8 mouse cellular contexts compared by ENCODE assay signal in genomic region chr10:112929222-112929615, GRCm38 (mm10). TPM values are rescaled to one million over a fixed set of nuclear protein-coding genes. Genes with fewer than 3 reads are reported as not detected.
DNase-seq lines count a peak whose midpoint lies in the region; ATAC-seq and TF ChIP-seq lines count a peak whose summit lies in the region.

No protein-coding gene starts in this region.

- no peak for TF ChIP-seq CTCF in lung, adult 2 months (IDR thresholded peaks at IDR 0.05; ENCODE audit: insufficient read depth, low read length)

- no peak for TF ChIP-seq POLR2A in lung, adult 2 months (IDR thresholded peaks at IDR 0.05; ENCODE audit: borderline replicate concordance, extremely low read depth, low read depth, low read length)

- no peaks in the 10 kb centered on the region for H3K9me3 ChIP-seq in erythroblast, embryonic 14.5 days (ENCODE audit: control insufficient read depth, low read length)
- peaks cover 12% of the 10 kb centered on the region for H3K9me3 ChIP-seq in limb, embryonic 13.5 days
- H3K9me3 ChIP-seq in neural tube, embryonic 14.5 days (ENCODE audit: control insufficient read depth, low read length), result no peaks in the 10 kb centered on the region

- 26% methylated on average over 9 of the region's 9 CpGs for WGBS in lung, adult 2 months
- WGBS in limb, embryonic 13.5 days, result 45% methylated on average over 9 of the region's 9 CpGs
- 24% methylated on average over 9 of the region's 9 CpGs for WGBS in neural tube, embryonic 14.5 days

- H3K4me2 ChIP-seq in limb, embryonic 13.5 days (replicated peaks), result peak overlapping the region; percentile 81
- H3K4me2 ChIP-seq in neural tube, embryonic 14.5 days (ENCODE audit: low read depth, low read length), result peak overlapping the region; percentile 75

- intact Hi-C loops in left cerebral cortex, postnatal 4 days (cut with DNase I), result no loop called here

- no peak overlapping the region for H3K27ac ChIP-seq in limb, embryonic 13.5 days
- peak overlapping the region; percentile 97 for H3K27ac ChIP-seq in neural tube, embryonic 14.5 days (ENCODE audit: low read depth, low read length)

- H3K36me3 ChIP-seq in erythroblast, embryonic 14.5 days (ENCODE audit: control insufficient read depth), result peaks cover 27% of the 10 kb centered on the region
- H3K36me3 ChIP-seq in limb, embryonic 13.5 days, result peaks cover 34% of the 10 kb centered on the region
- peaks cover 10% of the 10 kb centered on the region for H3K36me3 ChIP-seq in neural tube, embryonic 14.5 days (ENCODE audit: control insufficient read depth, insufficient read depth, low read length)

- H3K27me3 ChIP-seq in erythroblast, embryonic 14.5 days (ENCODE audit: control insufficient read depth), result no peaks in the 10 kb centered on the region
- H3K27me3 ChIP-seq in limb, embryonic 13.5 days, result no peaks in the 10 kb centered on the region
- no peaks in the 10 kb centered on the region for H3K27me3 ChIP-seq in neural tube, embryonic 14.5 days (ENCODE audit: control insufficient read depth, insufficient read depth, low read length)

- no peak for DNase-seq in lung, adult 2 months
- DNase-seq in lung, postnatal 4 days, result no peak
- DNase-seq in ovary, postnatal 10 days (ENCODE audit: low spot score), result no peak
- DNase-seq in layer of hippocampus, postnatal 25 days (ENCODE audit: extremely low spot score in 1 of 2, low spot score in 1 of 2), result no peak
- DNase-seq in left cerebral cortex, postnatal 4 days, result no peak

- peaks cover 17% of the 10 kb centered on the region for H3K4me1 ChIP-seq in lung, adult 2 months (ENCODE audit: control insufficient read depth, insufficient read depth, low read length)
- peaks cover 35% of the 10 kb centered on the region for H3K4me1 ChIP-seq in erythroblast, embryonic 14.5 days (ENCODE audit: control insufficient read depth)
- H3K4me1 ChIP-seq in limb, embryonic 13.5 days, result peaks cover 21% of the 10 kb centered on the region
- H3K4me1 ChIP-seq in neural tube, embryonic 14.5 days (ENCODE audit: control insufficient read depth, insufficient read depth, low read length), result peaks cover 26% of the 10 kb centered on the region

- ATAC-seq in limb, embryonic 13.5 days (ENCODE audit: low FRiP score, low read depth), result peak; percentile 8; the same call in 1 of the 2 replicates
- ATAC-seq in neural tube, embryonic 14.5 days (ENCODE audit: low read depth), result peak; percentile 35; the same call in 1 of the 2 replicates

- H3K4me3 ChIP-seq in lung, adult 2 months (replicated peaks; ENCODE audit: extremely low read depth, low read depth, low read length), result peak overlapping the region; percentile 45
- H3K4me3 ChIP-seq in erythroblast, embryonic 14.5 days (replicated peaks), result peak overlapping the region; percentile 90
- peak overlapping the region; percentile 82 for H3K4me3 ChIP-seq in limb, embryonic 13.5 days
- H3K4me3 ChIP-seq in neural tube, embryonic 14.5 days (ENCODE audit: low read depth, low read length), result peak overlapping the region; percentile 88

- H3K9ac ChIP-seq in limb, embryonic 13.5 days, result peak overlapping the region; percentile 99
- peak overlapping the region; percentile 96 for H3K9ac ChIP-seq in neural tube, embryonic 14.5 days (replicated peaks; ENCODE audit: low read depth, low read length)

RNA-seq across cellular contexts. Expression of gene Atxn7l3b, which starts 0.4 kb away (rescaled TPM):
- 27.5 and 33.6 TPM in 2 replicates for polyA plus RNA-seq in lung, adult 2 months (2012; rRNA removed)
- polyA plus RNA-seq in erythroblast, embryonic 14.5 days (2012), result 1.2 and 1.3 TPM in 2 replicates
- polyA plus RNA-seq in limb, embryonic 13.5 days (2015; fragmentation: Nextera tagmentation; extraction: Ambion mirVana), result 304 and 319 TPM in 2 replicates
- 330 and 350 TPM in 2 replicates for polyA plus RNA-seq in neural tube, embryonic 14.5 days (2014; fragmentation: Nextera tagmentation; extraction: Ambion mirVana)
- total RNA-seq in layer of hippocampus, postnatal 25 days (2021), result 100 to 1,000 TPM; 205 to 227 TPM
- total RNA-seq in left cerebral cortex, postnatal 4 days (2021), result 100 to 1,000 TPM; 277 TPM

Comparison
In these comparisons a context has a peak if more than half of its experiments do, and no peak if none do; other contexts are left out.
1. RNA of gene Atxn7l3b, which starts 0.4 kb away (polyA plus RNA-seq): 330 to 350 TPM in neural tube, embryonic 14.5 days, 304 to 319 TPM in limb, embryonic 13.5 days and 27.5 to 33.6 TPM in lung, adult 2 months; 1.2 to 1.3 TPM in erythroblast, embryonic 14.5 days; every median in the first group is over 10 times any median in the second.
2. Peak in every context shown above with its lines, with median percentiles within 50 percentile points of each other: H3K4me3 ChIP-seq.